Mouse (Mus musculus) spleen, postnatal 14 days (tissue): ENCODE data around the gene Use1.
A peak's percentile ranks its signal among the peaks of the same experiment; 100 is the strongest.

Experiments
- DNase-seq, 2 experiments: peaks; one replicate each; pipeline ENCODE4 v3.0.0; 2021 to 2022; ENCODE audit warnings: low spot score in 2 of 2

Use1 gene

DNA sequence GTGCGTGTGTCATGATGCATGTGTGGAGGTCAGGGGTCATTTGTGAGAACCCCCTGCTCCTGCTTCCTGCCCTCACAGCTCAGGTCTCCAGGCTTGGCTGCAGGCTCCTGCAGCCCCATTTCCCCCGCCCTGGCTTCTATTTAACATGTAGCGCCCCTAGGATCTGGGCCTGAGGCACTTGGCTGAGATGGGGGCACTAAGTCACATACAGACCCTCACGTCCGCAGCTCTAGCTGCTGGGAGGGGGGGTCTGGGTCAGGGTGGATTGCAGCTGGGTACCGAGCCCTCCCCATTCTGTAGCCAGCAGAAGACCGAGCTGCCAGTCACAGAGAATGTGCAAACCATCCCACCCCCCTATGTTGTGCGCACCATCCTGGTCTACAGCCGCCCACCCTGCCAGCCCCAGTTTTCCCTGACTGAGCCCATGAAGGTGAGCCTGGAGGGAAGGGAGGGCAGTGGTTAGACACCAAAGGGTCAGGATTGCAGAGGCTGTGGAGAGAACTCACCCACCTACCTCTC is 35.9 kb downstream of the Use1 start:
- DNase-seq = no peak

DNA sequence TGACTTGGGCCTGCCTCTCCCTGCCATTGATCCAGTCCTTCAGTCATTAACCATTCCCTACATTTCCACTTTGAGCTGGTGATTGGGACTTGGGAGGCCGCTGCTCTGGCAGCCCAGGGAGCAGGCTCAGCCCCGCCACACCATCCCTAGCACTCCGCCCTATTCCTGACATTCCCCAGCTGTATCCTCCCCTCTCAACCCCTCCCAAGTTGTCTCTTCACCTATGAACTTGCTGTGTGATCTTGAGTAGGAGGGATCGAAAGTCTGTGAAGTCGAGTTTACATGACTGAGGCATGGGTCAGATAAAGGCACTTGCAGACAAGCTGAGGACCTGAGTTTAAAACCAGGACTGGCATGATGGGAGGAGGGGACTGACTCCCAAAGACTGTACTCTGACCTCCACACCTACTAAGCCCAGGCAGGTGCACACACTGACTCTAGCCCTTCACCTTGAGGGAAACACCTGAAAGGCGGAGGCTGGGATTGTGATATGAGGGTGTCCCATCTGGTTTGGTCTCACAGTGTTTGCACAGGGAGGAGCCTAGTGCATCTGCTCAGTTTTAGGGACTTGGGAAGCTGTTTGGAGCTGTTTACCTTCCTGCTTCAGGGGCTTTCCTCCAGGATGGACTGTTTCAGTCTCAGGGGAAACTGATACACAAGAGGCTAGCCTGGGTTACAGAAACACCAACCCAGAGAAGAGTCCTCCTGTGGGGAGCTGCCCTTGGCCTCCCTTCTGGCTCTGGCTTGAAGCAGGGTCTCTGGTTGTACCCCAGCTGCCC is 36.6 kb downstream of the Use1 start:
- DNase-seq = no peak

DNA sequence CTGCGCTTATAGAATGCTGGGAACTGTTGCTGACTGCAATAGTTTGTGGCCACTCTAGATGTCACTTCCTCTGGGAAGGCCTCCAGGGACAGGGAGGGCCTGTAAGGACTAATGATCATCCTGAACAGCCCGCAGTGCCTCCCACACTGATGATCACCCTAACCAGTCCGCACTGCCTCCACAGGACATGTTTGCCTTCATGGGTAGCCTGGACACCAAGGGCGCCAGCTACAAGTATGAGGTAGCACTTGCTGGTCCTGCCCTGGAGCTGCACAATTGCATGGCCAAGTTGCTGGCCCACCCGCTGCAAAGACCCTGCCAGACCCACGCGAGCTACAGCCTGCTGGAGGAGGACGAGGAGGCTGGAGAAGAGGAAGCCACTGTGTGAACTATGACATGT is 37.4 kb downstream of the Use1 start:
- DNase-seq = no peak

DNA sequence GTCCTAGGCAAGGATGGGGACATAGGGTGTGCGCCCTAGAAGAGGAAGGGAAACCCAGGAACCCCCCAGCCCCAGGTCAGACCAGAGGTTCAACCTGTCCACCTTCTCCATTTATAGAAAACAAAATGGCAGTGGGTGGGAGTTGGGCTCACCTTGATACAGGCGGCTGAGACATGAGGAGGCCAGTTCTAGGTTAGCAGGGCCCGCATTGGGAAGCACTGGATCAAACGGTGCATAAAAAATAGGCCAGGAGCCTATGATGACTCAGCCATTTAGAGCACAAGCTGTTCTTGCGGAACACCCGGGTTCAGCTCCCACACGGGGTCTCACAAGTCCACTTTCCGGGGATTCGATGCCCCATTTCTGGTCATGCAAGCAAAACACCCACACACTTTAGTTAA is 38.3 kb downstream of the Use1 start:
- no peak for DNase-seq

DNA sequence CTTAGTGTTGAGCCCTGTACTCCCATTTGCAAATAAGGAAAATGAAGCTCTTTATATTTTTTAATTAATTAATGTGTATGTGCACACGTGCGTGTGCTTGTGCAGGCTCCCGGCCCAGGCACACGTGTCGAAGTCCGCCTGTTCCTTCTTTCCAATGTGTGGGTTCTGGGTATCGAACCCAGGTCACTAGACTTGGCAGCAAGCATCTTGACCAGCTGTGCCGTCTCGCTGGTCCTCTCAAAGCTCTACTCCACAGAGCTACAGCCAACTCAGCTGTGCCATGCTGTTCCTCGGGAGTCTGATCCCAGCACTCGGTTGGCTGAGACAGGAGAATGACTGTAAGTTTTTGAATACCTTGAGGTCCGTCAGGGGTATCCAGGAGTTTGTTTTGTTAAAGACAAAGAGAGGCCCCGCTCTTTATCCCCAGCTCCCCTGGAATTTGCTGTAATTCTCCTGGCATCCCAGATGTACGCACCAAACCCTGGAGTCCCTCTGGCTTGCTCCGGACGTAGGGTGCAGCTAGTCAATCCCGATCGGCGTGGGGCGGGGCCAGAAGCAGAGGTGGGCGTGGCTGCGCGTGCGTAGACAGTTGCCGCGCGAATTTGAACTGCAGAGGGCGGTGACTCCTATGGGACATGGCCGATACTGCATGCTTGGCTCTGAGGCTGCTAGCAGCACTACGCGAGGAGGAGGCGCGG is 38.9 kb downstream of the Use1 start, which contains the start of gene Ankle1:
TSS of gene Ankle1 (plus strand) at position 610 of the 698 bp plus-strand sequence.
- DNase-seq = peak; percentile 98 to 99

DNA sequence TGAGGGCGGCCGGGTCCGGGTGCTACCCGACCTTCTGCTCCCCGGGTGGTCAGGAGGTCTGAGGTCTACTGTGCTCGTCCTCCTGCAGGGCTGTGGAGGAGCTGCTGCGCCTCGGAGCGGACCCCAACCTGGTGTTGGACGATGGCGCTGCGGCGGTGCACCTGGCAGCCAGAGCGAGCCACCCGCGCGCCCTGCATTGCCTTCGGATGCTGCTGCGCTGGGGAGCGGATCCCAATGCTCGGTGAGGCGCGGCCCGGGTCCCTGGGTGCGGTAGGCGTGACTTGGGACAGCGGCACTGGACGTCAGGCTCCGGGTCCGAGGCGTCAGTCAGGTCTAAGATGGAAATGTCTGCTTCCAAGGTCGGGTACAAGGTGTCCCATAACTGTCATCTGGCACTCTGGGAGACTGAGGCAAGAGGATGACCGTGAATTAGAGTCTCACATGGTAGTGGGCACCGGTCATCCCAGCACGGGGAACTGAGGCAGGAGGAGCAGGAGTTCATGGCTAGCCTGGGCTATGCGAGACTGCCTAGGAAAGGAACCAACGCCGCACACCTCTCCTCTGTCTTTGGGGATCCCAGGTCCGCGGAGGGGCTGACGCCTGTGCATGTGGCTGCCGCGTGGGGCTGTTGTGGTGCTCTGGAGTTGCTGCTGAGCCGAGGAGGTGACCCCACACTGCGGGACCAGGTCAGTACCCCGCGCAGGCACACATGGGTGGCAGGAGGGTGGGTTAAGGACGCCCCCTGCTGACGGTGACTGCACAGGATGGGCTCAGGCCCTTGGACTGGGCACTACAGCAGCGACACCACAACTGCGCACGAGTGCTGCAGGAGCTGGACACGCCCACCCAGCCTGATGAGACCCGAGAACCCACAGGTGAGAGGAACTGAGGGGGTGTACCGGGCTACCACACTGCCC is 39.7 kb downstream of the Use1 start:
- DNase-seq = peak; percentile 67 to 78

DNA sequence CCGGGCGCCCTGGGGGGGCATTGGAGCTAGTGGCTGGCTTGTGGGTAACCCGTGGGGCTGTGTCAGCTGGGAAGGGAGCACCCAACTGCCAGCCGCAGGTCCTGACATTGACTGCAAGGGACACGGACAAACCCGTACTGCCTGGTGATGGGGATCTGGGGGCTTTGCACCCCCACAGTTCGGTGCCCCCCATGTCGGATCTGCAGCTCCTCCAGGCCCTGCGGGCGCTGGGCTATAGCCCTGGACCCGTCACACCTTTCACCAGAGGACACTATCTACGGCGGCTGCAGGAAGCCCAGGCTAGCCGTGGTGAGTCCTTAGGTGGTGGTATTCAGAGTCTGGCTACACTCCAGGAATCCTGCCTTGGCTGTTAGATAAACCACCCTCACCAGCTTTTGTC is 40.8 kb downstream of the Use1 start:
- DNase-seq = no peak

DNA sequence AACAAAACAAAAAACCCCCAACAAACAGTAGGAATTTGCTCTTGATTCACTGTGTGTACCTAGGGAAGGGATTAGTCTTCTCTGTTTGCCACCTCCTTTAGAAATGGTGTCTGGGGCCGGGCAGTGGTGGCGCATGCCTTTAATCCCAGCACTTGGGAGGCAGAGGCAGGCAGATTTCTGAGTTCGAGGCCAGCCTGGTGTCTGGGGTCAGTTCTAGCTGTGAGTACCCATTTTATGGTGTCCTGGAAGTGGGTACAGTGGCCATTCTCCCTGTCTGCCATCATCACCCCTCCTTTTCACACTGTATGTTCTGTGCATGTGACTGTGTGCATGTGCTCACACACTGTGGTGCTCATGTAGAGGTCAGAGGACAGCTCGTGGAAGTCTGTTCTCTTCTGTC is 41.6 kb downstream of the Use1 start:
- no peak for DNase-seq

DNA sequence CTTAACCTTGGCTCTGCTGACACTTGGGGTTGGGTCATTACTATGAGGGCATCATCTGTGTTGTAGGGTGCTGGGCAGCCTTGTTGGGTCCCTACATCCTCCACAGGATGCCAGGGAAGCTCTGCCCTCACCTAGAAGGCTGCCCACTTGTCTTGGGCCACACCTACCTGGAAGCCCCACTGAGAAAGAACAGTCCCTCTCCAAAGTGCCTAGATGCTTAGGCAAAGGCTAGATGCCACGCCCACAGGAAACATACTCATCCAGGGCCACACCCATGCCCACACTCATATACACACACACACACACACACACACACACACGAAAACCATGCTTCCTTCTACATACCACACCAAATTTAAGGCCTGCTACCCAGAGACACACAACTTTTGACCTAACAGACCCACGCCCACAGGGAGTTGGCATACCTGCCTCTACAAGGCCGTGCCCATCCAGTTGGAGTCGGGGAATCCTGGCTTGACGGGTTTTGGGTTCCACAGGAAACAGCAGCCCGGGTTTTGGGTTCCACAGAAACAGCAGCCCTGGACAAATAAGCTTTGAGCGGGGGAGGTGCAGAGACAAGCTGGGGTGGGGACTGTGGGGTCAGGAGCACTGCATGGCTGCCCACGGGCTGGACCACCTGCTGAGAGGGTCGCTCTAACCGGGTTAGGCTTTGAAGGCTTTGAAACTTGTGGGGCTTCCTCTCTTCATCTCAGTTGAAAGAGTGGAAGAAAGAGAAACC is 45.1 kb downstream of the Use1 start:
- no peak for DNase-seq
